Mouse (Mus musculus) heart, adult 8-10 months (tissue): ENCODE results near the gene Tspoap1. TPM values are rescaled to one million over a fixed set of nuclear protein-coding genes. Genes with fewer than 3 reads are reported as not detected.

Source experiments
- DNase-seq: peaks from one replicate; pipeline ENCODE4 v3.0.0; 2022; ENCODE audit warnings: low spot score
- total RNA-seq, 4 experiments: library from RNA; stranded (reverse); gene quantifications; 2 replicates each; pipeline ENCODE4 v1.2.4; 2022

Gene Tspoap1
- total RNA-seq, 4 experiments from 2014 or later, result 0.14 to 0.25 (median 0.22) TPM; not detected in 1

DNA sequence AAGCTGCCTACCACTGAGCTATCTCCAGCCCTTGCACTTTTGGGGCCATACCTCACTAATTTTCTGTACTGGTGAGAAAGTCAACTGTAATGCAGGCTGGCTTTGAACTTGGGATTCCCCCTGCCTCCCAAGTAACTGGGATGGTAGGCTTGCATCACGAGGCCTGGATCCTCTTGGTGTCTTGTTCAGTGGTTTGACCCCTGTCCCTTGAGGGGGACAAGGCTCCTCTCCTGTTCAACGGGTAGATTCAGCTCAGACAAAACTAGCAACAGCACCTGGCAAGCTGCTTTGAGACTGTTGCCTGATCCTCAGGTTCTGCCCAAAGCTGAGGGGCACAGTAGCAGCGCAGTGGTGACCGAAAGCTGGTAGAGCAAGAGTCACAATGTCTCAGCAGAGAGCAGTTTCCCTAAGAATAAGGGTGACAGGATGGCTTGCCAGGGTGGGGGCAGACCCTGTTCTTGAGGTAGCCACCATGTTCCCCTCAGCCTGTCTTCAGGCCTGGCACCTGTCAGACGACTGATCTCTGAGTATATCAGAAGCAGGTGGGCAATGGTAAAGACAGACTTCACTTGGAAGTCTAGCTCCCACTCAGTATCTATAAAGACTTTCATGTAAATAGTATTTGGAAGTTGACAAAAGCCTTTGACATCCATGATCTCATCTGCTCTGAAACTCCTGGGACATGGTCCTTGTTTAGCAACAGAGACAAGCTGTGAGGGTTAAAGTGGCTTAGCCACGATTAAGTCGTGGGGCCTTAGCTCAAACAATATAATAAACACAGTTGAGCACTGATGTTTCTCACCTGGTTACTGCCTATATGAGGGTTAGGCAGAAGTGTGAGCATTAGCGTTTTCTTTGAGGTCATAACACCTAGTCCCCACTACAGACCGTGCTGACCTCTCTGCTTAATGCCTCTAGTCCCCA, 14.4 kb upstream of the Tspoap1 start:
- DNase-seq, result no peak

DNA sequence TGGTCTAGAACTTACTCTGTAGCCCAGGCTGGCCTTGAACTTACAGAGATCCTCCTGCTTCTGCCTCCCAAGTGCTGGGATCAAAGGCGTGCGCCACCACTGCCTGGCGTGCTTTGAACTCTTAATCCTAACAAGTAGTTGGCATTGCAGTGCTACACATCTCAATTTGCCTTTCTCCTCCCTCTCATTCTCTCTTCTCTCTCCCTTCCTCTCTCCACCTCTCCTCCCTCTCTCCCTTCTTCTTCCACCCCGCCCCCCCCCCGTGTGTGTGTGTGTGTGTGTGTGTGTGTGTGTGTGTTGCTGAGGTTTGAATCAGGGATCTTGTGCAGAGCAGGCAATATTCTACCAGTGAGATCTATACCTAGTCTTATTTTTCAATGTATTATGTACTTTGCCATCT, 13.0 kb upstream of the Tspoap1 start:
- no peak for DNase-seq

DNA sequence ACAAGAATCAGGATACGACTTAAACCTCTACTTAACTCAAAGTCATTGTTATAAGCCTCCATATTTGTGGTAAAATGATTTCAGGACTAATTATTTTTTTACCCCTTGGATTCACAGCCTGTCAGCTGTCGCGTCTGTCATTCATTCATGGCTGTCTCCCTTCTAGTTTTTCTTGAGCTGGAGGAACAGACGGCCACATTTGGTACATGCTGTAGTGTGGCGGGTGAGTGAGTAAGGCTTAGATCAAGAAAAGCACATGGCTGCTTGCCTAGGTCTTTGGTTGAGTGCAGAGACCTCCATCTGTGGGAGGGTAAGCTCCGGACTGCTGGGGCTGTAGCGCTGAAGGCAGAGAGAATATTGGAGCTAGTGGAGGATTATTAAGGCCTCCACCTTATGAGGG, 12.6 kb upstream of the Tspoap1 start:
- DNase-seq, result no peak

DNA sequence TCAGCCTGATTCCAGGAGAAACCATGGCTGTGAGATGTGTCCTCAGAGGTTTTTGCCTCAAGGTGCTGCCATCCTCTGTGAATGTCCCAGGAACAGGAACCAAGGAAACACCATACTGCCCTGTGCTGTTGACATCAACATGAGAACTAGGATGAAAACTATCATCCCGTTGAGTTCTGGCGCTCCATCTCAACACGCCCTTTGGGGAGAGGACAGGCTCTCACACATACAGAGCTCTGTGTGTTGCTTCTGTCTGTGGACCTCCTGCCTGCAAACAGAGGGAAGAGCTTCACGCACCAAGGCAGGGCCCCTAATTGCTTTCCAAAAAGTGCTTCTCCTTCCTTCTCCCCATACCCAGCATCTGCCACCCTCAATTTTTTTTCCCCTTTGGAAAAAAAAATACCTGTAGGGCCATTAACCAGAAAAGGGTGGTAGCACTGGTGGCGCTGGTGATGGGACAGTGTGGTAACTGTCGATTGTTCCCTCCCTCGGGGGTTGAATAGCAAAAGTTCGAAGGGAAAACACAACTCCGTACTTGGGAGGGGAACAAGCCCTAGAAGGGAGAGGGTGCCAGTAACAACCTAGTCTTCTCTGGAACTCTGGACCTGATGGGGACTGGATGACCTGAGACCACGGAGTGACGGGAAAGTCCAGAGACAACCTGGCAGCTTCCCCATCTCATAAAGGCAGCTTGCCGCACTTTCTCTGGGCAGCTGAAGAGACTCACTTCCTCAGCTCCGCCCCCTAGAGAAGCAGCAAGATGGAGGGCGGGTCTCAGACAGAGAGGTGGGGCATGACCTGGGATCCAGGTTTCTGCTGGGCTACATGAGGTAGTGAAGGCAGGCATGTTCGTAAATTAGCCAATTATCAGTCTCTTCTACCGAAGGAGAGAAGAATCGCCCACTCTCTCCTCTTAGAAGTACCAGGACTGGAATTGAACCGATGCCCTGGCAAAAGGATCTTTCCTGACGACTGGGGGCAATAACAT, 11.9 kb upstream of the Tspoap1 start:
- no peak for DNase-seq

DNA sequence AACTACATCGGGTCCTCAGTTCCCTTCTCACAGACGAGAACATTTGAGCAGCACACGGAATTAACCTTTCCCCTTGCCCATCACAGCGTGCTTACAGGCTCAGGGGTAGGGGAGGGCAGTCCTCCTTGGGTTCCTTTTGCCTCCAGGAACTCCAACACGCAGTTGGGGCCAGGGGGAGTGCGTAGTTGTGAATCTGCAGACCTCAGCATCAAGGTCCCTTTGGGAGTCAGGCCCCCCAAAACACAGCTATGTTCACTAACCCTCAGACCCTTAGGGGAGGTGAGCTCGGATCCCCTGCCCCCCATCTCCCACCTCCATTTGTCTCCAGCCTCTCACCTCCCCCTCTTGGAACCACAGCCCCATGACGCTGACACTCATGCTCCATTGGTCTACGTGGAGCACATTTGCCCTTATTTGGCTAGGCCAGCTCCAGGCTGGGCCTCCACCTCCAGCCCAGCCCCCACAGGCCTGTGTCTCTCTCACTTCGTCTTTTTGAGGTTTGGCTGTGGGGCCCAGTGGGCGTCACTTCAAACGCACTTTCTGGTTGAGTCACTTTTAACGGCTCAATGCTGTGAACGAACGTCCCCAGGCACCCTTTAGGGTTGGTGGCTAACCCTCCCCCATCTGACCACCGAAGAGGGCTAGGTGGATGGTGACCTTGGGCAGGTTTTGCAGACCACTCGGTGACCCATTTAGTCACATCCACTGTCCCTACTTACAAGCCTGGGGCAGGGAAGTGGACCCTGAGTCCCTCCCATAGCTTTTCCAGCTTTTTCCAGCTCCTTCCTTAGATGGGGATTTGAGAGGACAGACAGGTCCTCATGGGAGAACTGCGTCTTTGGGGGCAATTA, 10.9 kb upstream of the Tspoap1 start:
- DNase-seq, result peak; percentile 47

DNA sequence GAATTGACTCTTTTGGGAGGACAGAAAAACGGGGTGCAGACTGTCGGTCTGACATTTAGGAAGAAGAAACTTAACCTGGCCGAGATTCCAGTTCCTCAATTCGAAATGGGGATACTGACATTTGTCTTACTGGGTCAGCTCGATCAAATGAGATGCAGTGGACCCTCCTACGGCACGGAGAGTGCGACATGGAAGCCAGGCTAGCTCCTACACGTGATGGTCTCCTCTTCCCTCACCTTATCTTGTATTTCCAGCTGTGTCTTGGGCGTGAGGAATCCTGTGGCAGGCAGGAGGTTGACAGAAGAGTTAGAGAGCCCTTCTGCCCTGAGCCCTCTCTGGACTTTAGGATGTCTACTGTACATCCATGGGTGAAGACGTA, 10.3 kb upstream of the Tspoap1 start:
- no peak for DNase-seq

DNA sequence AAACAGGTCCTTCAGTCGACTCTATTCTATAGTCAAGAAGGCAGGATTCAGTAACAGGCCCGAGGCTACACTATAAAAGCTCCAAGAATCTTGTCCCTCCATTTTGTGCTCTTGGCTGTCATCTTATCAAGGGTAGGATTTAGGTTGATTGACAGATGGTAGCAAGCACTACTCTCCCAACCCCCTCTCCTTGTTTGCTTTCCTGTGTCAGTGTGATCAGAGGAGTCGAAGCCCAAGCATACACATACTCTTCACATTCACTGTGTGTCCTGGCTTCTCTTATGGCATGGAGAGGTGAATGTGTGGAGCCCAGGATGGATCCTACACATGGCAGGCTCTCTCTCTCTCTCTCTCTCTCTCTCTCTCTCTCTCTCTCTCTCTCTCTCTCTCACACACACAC, 9.8 kb upstream of the Tspoap1 start:
- DNase-seq, result no peak

DNA sequence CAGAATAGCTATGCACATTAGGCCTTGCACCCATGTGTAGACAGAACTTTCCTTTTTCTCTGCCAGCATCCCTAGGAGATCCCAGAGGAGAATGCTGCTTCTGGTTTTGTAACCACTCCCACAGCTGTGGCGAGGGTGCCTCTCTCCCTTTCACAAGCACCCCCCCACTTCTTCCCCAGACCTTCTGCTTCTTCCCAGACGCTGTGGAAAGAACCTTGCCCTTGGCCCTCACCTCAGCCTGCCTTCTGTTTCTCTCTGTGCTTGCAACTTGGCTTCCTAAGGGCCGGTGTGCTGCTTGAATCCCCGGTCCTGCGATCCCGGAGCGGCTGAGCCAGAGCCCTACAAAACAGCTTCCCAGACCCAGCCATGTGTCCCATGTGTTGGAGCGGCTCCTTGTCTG, 9.3 kb upstream of the Tspoap1 start:
- DNase-seq, result no peak

DNA sequence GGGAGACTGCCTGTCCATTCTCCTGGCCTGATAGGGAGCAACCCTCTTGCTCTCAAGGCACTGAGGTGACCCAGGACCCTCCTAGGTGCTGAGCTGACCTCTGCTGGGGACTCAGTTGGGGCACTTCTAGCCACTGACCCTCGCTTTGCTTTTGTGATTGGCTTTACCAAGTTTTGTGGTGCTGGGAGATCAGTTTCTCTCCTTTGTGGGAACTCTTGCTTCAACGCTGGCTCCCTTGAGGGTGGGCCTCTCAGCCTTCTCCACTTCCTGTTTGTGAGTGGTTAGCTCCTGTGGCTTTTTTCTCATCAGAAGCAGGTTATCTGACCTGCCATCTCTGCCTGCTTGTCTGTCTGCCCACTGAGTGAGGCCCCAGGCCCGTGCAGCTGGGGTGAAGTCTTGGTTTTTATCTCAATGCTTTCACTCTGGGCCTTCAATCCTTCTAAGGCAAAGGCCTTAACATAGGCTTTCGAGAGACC, 8.8 kb upstream of the Tspoap1 start:
- no peak for DNase-seq

DNA sequence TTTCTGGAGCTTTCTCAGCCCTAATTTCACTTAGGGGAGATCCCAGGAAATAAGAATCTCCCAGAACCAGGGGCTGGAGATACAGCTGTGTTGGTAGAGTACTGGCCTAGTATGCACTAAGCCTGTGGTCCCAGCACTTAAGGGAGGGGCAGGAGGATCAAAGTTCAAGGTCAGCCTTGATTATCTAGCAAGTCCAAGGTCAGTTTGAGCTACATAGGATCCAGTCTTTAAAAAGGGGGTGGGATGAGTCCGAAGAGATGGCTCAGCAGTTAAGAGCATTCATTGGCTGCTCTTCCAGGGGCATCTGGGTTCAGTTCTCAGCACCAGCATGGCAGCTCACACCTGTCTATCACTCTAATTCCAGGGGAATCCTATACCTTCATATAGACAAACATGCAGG, 8.0 kb upstream of the Tspoap1 start:
- no peak for DNase-seq

DNA sequence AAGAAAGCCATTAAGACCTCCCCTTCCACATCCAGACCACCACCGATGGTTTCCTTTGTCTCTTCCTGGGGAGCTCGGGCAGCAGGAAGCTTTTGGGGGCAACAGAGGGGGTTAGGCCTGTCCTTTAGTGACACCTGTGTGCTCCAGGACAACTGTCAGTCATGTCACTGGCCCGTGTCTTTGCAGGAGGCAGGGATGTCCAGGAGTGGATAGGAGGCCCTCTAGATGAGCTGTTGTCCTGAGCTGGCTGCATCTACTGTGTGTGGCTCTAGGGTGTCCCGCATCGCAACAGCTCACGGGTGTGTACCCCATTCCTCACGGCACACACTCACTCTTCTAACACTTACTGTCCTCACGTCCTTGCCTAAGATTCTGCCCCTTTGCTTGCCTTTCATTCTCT, 7.1 kb upstream of the Tspoap1 start:
- DNase-seq, result no peak

DNA sequence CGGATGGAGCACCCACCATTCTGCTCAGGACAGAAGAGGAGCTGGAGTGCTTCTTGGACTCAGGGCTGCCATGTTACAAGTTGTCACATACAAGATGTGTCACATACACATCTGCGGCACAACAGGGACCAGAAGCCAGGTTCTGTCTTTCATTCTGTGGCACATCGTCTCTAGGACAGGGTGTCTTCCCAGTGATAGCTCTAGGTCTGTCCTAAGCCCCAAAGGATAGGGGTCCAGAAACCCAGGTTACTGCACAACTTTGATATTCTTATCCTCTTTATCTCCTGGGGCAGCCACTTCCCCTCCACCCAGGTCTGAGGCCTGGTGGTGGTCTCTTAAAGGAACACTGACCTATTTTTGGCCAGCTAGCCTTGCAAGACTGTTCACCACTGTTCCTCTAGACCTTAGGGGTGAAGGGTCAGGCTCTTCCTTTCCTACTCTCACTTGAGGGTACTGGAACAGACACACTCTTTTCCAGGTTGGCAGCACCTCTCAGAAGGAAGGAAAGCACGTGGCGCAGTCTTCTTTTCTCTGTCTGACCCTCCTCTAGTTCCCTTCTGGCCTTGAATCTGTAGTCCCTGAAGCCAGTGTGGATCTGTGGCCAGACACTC, 6.3 kb upstream of the Tspoap1 start:
- DNase-seq, result no peak

DNA sequence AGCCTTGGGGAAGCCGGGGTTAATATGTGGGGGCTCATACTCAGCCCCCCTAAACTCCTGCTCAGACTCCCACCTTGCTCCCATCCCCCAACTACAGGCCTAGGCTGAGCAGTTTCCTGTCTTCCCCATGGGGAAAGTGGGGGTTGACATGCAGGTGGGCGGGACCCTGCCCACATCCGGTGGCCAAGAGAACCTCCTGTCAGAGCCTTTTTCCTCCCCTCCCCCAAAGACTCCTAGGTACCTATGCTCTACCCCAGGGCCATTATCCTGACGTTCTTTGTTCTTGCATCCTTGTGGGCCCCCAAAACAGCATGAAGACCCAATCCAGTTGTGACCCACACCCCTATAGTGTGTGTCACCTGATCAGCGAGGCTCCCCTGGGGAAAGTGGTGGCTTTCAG, 5.7 kb upstream of the Tspoap1 start:
- DNase-seq, result no peak

DNA sequence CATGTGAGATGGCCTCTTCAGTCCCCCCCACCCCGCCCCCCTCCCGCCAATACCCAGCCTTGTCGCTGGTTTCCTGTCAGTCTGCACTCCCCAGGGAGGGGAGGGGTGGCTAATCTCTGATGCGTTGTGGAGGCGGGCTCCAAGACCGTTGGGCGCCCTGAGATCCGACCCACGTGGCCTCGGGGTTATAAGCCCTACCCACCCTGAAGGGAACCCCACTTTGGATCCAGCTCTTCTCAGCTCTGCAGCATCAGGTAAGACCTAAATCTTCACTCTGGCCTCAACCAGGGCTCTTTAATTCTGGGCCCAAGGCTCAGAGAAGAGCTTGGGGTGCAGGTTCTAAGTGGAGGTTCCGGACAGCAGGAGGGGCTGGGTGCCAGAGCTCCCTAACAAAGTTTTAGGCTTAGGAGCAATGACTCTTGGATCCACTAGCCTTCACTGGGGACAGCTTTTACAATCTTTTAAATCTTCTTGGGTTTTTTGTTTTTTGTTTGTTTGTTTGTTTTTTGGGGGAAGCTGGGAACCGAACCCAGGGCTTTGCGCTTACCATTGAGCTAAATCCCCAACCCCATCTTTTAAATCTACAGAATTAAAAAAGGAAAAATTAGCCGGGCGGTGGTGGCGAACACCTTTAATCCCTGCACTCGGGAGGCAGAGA, 4.9 kb upstream of the Tspoap1 start:
- peak; percentile 58 for DNase-seq

DNA sequence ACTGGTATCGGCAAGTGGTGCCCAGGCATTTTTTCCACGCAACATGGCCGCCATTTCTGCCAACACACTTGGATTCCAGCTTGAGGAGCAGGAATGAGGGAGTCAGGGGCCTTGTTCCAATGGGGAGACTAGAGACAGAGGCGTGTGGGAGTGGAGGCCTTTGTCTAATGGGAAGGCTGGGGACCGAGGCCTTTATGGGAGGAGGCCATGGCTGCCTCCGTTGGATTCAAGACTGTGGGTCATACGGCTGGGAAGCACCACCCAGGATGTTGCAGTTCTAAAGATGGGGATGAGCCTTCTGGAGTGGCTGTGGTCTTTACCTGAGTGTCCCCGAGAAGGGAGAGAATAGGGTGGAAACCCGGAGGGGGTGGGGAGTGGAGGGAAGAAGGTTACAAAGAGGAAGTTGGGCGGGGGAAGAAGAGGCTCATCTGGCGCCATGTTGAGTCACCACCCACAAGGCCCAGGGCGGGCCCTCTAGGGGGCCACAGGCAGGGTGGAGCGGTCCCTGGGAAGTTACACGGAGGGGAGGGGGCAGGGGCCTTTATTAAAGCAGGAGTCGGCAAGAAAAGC, 4.0 kb upstream of the Tspoap1 start:
- DNase-seq, result peak; percentile 45

DNA sequence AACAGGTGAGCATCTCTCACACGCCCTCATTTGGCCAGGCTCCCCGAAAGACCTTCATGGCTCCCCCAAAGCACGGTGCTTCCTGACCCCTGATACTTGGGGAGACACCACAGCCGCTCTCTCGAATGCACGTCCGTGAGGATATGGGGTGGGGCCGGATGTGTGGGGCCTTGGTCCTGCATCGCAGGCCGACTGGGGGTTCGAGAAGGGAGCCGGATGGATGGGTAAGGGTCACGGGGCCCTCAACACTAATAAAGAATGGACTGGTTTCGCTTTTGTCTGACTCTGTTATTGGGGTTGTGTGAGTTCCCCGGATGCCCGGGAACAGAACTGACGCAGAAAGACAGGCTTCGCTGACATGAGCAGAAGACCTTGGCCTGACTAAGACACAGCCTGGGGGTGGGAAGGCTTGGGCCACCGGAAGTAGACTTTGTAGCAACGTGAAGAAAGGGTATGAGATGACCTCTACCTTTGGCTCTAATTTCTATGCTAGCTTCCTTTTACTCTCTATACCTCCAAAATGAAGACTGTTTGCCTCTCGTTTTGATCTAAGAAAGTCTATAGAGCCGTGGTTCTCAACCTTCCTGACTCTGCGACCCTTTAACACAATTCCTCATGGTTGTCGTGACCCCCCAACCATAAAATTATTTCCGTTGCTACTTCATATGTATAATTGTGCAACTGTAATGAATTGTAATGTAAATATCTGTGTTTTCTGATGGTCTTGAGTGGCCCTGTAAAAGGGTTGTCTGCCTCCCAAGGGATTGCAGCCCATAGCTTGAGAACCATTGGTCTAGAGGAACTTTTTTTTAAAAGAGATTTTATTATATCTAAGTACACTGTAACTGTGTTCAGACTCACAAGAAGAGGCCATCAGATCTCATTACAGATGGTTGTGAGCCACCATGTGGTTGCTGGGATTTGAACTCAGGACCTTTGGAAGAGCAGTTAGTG, 3.1 kb upstream of the Tspoap1 start:
- DNase-seq, result no peak

DNA sequence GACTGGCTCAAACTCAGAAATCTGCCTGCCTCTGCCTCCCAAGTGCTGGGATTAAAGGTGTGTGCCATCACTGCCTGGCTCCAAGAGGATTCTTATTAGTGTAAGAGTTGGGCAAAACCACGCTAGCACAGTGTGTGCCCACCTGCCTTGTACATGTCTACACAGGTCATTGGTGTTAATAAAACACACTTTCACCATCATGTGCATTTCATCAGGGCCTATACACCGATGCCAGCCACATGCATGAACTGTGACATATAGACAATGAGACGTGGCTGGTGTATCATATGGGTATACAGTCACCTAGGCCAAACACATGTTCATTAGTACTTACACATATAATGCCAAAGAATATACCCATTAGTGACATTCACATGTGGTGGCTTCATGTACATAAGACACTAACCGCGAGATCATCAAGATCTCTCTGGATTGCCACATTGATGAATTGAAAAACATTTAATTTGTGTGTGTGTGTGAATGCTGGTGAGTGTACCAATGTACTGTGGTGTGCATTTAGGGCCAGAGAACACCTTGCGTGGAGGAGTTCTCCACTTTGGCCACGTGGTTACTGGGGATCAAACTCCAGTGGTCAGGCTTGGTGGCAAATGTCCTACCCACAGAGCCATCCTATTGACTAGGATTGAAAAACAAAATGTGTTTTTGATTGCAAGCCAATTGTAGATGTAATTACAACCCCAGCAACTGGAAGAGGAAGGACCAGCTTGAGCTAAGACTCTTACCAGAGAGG, 2.0 kb upstream of the Tspoap1 start:
- no peak for DNase-seq

DNA sequence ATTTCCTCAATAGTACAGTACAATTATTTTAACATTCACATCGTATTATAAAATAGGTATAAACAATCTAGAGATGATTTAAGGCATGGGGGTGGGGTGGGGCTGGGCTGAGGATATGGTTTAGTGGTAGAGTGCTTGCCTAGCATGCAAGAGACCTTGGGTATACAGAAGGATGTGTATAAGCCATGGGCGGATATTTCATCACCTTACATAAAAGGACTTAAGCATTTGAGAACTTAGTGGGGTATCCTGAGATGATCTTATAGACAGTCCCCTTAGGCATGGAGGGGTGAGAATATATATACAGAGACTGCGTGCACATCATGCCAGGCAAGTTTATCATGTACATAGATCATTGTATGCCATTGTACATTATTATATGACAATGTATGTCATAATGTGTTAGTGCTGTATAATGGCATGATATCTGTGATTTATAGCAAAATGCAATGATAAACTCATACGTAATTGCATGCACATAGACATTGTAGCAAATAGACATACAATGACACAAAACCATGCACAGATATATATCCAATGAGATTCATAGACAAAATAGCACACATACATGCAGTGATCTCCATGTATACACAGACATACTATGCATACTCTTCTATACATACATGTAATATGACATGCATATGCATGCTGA, 1.3 kb upstream of the Tspoap1 start:
- no peak for DNase-seq
